Mouse (Mus musculus) right cerebral cortex, postnatal 36 days (tissue): ENCODE measurements at regions not wholly inside any gene's neighbourhood (a gene's known extent, or its start where the extent isn't known, plus 50 kb on each side); places are given as distances from the start of the nearest gene placed in this dataset.

Source experiments
- DNase-seq, 2 experiments: peaks; one replicate each; pipeline ENCODE4 v3.0.0; 2022; ENCODE audit warnings: low spot score in 2 of 2, mixed read lengths in 1 of 2

- DNase-seq = no peak
Observed at GRCm38 (mm10) chr12:96617226-96617625, 925.2 kb downstream of the Flrt2 start.
